Mouse (Mus musculus): Measurements from ENCODE around the gene Zfp661.

GRCm38 (mm10) chr2:127573322-127573721 is 13.6 kb downstream of the Zfp661 start:
- TF ChIP-seq POLR2A (IDR thresholded peaks at IDR 0.05; ENCODE audit: control insufficient read depth, extremely low read depth, insufficient read depth, low read length, poor library complexity) (no peak), CTCF (IDR thresholded peaks at IDR 0.05; ENCODE audit: borderline replicate concordance, control insufficient read depth, extremely low read depth, insufficient read depth, low read length, poor library complexity) (no peak)
